Mouse (Mus musculus) liver, embryonic 14.5 days (tissue): ENCODE data around the gene Cacna1s.

ENCODE experiments used
- CTCF ChIP-seq: IDR thresholded peaks from 2 replicates; pipeline ENCODE4 v1.5.1; 2016; ENCODE audit warnings: antibody characterized with exemption, low read depth, control low read depth
- EP300 ChIP-seq: IDR thresholded peaks from 2 replicates; pipeline ENCODE4 v1.6.1; 2016; ENCODE audit warnings: antibody characterized with exemption, low read depth

DNA sequence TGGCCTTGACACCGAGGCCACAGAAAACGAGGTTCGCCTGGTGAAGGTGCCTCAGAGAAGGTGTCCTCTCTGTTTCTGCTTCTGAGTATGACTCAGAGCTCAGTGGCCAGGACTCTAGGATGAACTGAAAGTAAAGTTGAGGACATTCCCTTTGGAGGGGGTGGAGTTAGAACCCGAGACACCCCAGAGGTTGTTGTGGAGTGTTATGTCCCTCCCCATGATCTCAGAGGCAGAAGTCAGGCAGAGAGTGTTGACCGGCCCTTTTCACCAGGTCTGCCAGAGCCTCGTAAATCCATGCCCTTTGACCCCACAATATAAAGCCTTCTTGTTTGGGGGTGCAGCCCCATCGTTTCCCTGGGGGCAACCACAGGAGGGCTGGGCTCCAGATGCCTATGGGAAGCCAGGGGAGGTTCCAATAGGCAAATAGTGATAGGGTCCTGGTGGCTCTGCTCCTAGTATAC lies 84.6 kb downstream of the Cacna1s start:
- no peak for TF ChIP-seq EP300
- no peak for TF ChIP-seq CTCF
